Mouse (Mus musculus): ENCODE measurements at regions not wholly inside any gene's neighbourhood (a gene's known extent, or its start where the extent isn't known, plus 50 kb on each side); places are given as distances from the start of the nearest gene placed in this dataset.

DNA sequence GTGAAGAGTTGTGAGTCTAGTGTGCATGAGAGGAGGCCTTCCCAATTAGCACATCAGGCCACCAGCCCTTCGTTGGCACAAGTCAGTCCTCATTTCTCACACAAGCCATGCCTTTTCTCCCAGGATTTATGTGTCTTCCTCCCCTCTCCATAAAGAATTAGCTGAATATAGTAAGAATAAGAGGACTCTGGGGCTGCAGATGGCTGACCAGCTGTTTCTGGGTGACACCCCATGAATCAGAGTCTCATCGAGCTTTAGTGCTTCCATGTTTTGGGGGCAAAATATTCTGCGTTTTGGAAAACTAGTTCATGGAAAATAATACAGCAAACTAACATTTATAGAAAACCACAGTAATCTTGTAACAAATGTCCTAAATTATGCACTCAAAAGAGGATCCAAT lies 393.2 kb upstream of the Mef2c start:
- no peak for DNase-seq (ENCODE audit: low read depth, low spot score)

DNA sequence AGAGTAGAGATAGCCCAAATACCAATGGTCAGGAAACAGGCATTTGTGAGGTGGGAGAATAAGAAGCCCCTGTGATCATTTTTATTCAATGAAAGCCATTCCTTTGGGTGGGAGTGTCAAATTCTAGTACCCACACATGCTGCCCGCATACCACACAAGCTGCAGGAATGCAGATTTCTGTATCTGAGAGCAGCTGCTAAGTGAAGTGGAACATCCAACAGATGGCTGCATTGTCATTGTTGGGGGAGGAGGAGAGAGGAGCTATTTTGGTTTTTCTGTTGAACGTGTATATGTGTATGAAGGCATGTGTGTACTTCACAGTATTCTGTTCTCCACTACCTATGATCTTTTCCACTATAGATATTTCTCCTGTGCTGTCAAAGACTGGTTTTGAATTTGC lies 392.3 kb upstream of the Mef2c start:
- no peak for DNase-seq (ENCODE audit: low read depth, low spot score)

DNA sequence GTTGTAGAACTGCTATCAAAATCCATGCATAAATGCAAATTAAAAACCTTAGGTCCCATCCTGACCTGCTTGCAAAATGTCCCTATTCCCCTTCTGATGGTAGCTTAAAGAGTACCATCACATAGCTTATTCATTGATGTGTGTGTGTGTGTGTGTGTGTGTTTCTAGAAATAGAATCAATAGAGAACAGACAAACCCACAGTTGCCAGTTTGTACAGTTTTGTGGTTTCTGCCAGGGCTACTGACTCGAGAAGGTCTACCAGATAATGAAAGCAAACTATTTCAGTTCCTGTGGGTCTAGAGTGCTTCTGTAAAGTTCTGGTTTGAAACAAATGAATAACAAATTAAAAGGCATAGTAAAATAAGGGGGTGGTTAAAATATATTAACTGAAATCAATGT lies 391.5 kb upstream of the Mef2c start:
- DNase-seq (ENCODE audit: low read depth, low spot score) = no peak

DNA sequence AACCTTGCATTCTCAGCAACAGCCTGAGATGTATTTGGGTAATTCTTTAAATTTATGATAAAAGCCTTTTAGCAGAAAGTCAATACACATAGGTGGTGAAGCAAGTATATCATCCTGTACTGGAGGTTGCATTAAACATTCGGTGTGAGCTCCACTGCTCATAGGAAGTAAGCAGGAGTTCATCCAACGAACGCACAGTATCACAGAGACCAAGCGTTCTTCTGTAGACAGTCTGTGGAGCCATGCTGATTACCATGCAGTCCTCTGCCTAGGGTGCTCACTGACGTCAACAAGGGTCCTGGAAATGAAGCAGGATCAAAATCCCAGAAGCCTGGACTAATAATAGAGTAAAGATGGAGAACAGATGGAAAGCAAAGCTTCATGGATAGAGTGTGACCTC lies 391.1 kb upstream of the Mef2c start:
- DNase-seq (ENCODE audit: low read depth, low spot score) = no peak

DNA sequence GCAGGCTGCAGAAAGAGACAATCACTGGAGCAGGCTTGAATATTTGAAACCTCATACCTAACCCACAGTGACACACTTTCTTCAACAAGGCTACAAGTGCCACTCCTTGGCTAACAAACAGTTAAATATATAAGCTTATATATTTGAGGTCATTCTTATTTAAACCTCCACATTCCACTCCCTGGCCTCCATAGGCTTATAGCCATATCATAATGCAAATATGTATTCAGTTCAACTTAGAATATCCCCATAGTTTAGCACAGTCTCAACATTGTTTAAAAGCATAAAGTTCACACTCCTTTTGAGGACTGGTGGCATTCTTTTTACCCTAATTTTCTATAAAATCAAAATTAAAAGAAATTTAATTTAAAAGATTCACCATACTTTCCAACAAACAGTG lies 390.0 kb upstream of the Mef2c start:
- DNase-seq (ENCODE audit: low read depth, low spot score) = no peak

DNA sequence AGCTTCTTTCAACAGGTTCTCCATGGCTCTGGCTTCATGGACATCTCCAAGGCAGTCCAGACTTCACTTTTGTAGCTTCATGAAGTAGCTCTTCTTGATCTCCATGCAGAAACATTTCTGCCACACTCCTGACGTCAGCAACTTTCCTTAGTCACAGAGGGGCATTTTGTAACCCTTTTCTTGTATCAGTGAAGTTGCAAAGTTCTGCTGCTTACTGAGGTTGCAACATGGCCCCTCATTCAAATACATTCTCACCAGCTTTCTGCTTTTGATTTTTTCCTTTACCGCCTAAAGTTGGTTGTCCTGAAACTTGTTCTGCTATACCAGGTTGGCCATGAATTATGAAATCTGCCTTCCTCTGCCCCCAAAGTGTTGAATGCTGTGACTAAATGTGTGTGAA lies 389.4 kb upstream of the Mef2c start:
- no peak for DNase-seq (ENCODE audit: low read depth, low spot score)

DNA sequence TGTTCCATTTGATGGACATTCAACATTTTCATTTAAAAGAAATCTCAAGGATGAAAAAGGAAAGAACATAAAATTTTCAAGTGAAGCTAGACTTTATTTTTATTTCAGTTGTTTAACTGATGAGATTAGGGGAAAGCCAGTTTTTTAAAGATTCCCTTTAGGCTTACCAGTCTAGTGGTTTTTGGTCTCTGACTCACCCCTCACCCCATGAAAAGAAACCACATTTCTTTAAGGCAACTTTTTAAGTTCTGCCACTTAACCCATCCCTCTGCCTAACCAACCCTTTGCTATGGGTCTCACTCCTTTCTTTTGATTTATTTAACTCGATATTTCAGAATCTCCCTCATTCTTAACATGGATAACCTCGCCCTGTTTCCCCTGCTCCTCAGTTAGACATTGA lies 388.1 kb upstream of the Mef2c start:
- no peak for DNase-seq (ENCODE audit: low read depth, low spot score)

DNA sequence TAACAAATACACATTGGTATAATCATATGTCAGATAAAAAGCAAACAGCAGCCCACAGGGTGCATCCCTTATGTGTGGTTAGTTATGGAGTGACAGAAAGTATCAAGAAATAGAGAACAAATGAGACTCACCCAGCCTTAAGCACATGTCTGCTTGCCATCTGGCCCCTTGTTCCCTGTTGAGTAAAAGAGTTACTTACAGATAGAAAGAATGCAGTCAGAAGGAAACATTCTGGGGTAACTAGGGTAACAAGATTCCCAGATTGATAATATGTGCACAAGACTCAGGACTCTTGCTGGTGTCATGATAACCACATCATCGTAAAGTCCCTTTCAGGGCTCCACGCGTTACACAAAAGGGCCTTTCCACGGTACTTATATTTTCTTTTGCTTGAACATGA lies 383.5 kb upstream of the Mef2c start:
- no peak for DNase-seq (ENCODE audit: low read depth, low spot score)

DNA sequence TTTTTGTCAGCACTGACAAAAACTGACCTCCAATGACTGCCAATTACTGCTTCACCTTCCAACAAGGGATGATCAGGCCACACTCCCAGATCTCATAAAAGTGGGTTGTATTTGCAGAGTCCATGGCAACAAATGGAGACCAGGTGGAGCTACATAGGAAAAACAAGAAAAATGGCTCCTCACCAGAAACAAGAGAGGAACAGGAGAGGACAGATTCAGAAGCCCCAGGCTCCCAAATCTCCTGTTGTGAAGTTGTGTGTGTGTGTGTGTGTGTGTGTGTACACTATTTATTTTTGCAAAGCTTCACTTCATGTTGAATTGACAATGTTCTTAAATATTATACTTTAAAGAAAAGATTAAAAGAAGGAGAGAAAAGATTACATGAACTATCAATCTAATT lies 380.2 kb upstream of the Mef2c start:
- DNase-seq (ENCODE audit: low read depth, low spot score) = no peak

DNA sequence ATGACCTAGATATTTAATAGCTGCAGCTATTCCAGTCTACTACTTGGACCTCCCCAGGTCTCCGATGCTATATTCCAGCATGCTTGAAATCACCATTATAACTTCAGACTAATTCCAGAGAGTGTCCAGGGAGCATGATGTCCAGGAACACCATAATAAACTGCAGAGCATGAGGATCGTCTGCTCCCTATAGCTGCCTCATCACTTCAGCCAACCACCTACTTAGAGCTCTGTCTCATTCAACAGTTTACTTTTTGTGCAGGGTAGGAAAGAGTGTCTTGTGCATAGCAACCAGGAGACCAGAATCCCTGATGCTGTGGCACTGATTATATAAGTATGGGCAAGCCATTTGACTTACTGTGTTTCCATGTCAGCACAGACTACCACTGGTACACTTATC lies 379.2 kb upstream of the Mef2c start:
- peak; percentile 41 for DNase-seq (ENCODE audit: low read depth, low spot score)

DNA sequence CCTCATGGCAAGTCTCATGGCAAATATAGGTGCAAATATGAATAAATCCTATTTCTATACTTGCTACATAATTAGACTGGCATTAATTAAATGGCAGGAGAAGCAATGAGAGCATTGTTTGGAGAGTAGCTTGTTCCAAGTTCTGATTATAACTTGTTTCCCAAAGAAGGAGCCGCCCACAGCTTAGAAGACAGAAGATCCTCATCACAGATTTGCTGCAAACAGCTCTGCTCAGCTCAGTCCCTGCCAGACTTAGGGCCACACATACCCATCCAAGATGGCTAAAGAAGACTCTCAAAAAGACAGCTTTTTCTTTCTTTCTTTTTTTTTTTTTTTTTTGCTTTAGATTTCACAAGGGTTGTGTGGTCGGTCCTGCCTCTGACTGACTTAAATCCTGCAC lies 377.4 kb upstream of the Mef2c start:
- no peak for DNase-seq (ENCODE audit: low read depth, low spot score)

DNA sequence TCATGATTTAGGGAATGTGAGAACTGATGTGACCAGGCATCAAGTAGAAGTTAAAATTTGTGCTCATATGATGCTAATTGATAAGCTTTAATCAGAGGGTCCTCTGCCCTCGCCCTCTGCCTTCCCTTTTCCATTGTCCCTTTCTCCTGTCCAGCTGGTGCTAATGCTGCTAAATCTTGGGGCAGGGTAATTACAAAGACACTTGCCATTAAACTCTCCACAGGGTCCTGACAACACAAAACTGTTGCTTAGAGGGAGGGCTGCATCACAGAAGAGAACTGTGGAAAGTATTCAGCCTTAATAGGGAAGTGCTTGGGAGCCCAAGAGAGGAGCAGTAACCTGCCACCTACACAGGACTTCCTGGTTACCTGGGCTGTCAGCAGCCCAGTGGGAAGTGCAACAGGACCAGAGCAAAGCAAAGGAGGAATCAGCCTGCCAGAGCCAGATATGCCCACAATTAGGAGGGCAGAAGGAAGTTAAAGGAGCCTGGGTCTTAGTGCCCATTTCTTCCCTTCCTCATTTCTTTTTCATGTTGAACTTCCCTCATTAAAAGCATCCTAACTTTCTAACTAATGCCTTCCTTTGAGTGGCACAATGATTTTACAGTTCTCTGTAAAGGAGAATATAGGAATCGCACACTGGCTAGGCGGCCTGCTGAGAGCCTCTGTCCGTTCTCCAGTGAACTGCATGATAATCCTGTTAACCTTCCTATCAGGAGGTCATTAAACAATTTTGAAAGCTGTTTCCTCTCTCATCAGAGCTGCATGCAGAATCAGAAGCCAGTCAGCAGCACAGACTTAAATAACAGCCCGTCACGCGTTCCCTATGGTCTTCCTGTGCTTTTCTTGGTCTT lies 372.5 kb upstream of the Mef2c start:
- DNase-seq (ENCODE audit: low read depth, low spot score) = no peak

DNA sequence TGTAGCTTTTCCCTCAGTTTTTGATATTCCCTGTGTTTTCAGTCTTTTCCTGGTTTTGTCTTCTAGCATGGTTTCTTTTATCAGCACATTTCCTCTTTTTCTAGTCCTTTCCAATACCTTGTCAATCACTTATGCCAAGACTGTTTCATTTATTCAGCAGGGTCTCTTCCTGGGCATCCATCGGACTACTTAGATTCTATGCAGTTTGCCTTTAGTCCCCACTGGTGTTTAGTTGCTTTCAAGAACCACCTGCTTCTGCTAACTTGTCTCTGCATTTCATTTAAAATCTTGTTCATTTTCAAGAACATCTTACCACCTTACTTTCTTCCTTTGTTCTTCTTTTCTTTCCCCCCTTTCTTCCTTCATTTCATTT lies 371.9 kb upstream of the Mef2c start:
- DNase-seq (ENCODE audit: low read depth, low spot score) = no peak

DNA sequence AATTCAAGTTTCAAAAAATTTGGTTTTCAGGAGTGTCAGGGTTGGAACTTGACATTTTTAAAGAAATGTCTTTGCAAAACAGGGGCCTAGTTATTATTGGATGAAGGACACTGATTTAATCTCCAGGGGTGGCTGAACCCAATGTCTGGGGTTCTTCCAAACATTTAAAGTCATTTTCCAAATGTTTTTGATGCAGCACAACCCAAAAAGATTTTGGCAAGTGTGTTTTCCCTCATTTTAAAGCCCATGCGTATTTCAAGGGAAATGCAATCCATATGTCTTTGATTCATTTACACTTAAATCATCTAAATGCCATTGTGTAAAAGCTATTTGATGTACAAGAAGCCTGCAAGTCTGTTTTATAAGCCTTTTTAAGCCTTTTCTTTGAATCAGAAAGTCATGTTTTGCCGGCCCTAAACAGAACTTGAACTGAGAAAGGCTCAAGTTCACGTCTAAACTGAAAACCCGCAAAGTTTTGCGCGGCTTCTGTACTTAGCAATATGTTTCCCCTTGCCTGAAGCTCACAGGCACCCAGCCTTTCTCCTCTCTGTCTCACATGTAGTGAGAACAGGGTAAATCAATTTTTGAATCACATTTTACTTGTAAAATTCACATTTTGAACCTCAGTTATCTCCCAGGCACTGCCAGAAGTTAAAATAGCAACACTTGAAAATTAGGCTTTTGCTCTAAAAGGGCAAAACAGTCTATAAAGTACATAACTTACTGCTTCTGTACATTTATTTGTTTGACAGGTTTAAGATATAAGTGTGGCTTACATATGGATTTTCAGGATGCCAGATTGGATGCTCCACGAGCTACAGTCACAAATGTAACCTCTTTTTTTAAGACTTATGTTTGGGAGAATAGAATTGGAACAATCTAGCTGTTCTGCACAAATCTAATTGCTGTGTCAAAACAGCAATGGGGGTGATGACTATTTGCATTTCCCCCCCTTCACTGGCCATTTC lies 370.9 kb upstream of the Mef2c start:
- no peak for DNase-seq (ENCODE audit: low read depth, low spot score)

DNA sequence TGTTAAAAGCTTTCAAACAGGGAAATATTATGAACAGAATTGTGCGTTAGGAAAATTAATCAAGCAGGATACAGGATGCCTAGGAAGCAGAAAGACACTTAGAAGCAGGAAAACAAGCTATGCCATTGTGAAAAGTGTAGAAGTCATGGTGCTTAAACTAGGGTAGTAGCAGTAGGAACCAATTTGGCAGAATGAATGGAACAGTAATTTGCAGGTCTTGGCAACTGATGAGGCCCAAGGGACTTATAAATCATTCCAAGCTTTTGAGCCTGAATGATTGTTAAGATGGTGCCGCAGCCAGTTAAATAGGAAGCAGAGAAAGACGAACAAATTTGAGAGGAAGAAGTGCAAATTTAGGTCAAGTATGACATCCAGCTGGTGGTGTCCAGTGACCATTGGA lies 360.5 kb upstream of the Mef2c start:
- DNase-seq (ENCODE audit: low read depth, low spot score) = no peak

DNA sequence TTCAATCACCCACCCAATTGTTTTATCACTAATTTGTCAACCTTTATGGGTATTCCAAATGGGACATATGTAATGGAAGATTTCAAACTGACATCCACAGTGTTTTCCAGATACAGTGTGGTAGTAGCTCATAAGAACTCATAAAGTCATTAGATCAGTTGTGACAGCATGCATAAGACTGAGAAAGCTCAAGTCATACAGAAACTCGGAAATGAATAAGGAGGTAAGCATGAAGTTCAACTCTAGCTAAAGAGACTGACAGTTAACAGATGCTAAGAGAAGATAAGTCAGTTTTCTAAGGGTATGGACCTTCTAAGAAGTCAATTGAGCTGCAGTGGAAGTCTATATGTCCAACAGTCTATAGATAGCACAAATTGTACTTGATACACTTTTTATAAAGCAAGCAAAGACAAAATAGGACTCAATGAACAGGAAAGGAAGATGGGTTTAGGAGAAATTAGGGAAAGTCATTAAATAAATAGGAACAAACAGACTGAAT lies 349.2 kb upstream of the Mef2c start:
- DNase-seq (ENCODE audit: low read depth, low spot score) = no peak

DNA sequence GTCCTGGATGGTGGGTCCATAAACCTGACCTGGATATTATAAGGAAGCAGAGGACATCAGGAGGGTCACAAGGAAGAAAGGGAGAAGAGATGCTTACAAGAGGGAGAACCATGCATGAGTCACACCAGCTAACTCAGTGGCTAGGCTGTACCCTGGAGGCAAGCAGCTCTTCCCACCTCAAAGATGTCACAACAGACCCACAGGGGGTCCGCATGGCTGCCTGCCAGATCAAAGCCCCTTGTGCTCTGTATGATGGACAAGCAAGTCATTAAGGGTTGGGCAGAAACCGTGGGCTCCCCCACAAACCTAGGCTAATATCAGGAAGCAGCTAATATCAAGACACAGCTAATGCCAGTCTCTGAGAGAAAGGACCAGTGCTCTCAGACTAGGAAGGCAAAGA lies 343.9 kb upstream of the Mef2c start:
- DNase-seq (ENCODE audit: low read depth, low spot score) = no peak

DNA sequence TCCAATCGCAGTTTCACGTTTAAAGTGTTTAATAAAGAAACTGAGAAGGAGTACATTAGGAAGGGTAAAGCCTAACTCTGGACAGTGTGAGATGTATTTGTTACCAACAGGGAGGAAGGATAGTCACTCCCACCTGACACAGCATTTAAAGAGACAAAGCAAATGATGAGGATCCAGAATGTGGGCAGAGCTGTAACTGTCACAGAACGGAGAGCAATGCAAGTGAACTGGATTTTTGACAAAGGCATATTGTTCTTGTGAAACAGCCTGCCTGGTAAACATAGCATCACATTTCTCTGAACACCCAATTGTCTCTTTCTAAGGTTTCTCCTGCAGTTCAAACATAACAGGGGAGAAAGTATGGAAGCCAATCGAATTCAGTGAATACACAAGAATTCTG lies 341.1 kb upstream of the Mef2c start:
- no peak for DNase-seq (ENCODE audit: low read depth, low spot score)

DNA sequence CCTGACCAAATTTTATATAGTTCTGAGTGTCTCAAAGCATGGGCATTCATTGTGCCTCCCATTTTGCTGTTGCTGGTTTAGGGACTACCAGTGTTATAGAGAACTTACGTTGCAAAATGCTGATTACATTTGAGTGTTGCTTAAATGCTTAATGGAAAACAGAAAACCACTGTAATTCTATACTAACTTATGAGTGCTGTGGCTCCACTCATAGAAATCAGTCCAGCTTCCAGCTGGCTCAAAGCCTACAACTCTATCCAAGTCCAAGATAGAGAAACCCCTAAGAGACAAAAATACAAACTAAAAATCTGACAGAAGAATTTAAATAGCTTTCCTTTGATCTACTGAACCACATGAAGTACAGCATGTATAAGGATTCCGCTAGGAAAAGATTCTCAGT lies 328.7 kb upstream of the Mef2c start:
- DNase-seq (ENCODE audit: low read depth, low spot score) = no peak

DNA sequence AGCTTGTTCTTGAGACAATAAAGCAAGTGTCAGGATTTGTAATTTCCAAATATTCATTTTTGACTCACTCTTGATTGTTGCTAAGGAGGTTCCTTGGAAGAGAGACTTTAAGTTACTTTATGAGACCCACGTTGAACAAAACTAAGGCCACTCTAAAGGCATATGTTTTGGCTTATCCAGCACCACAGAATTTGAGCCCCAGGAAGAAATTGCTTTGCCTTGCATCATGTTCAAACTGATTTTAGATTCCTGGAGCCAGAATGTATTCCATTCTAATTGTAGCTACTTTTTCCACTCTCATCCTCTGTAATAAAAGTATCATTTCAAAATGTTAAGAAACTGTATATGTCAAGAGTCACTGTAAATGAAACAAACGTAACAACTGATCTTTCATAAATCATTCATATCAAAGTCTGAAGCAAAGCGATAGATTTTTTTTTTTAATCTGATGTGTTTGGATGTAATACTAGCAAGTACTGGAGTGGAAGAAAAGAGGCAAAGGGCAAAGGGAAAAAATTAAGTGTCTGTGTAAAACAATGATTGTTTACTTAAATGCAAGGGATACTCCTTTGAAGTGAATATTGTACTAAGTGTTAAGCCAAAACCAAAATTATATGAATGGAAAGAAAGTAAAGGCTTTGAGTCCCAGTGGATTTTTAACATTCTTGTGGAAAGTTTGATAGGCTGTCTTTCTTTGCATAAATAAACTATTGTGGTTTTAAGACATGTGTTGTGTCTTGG lies 301.7 kb upstream of the Mef2c start:
- no peak for DNase-seq (ENCODE audit: low read depth, low spot score)

DNA sequence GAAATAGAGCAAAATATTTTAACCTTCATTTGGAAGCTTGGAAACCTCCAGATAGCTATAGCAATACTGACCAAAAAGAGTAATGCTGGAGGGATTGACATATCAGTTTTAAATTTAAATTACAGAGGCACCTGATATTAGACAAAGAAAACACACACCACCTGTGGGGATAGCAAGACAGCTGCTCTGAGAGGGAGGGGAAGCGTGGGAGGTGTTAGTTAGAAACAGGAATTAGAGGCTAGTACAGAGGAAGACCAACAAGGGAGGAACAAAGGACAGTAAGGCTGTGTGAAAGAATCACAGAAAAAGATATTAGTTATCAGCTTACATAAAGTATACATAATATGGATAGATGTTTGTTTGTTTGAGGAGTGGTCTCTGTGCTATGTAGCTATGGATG lies 297.2 kb upstream of the Mef2c start:
- DNase-seq (ENCODE audit: low read depth, low spot score) = no peak

DNA sequence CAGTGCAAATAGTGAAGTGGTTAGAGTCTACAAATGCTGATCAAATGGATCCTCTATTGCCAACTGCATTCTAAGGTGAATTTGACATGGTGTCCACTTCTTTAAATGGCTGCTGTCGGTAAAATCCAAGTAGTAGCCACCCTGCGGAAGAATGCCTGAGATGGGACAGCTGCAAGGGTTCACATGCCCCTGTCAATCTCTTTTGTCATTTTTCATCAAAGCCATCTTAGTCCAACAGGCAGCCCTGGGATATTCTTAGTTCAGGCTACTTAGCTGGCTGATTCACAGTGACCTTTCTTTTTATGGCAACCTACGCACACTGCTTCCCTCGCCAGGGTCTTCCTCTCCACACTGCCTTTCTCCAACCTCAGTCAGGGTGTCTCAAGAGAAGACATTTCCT lies 296.3 kb upstream of the Mef2c start:
- DNase-seq (ENCODE audit: low read depth, low spot score) = peak; percentile 91
